17 mouse cellular contexts compared by ENCODE assay signal in genomic region chr14:56594811-56595210, GRCm38 (mm10). TPM values are rescaled to one million over a fixed set of nuclear protein-coding genes. Genes with fewer than 3 reads are reported as not detected.
A peak's percentile ranks its signal among the peaks of the same experiment; 100 is the strongest.
DNase-seq lines count a peak whose midpoint lies in the region; TF ChIP-seq lines count a peak whose summit lies in the region.
"Had no signal": no experiment of that assay in that cellular context is flagged by ENCODE, and none has a peak within 500 bp of the region (broad histone marks: within the 10 kb centered on the region; RNA-seq: fewer than 3 reads in every experiment).

No protein-coding gene starts in this region.

- 90% methylated on average over 1 of the region's 1 CpGs for WGBS in heart, embryonic 10.5 days
- 64% methylated on average over 1 of the region's 1 CpGs for WGBS in liver, adult 2 months

- H3K9ac ChIP-seq in liver, adult 2 months (ENCODE audit: low read depth, low read length), result no peak overlapping the region

- no peaks in the 10 kb centered on the region for H3K9me3 ChIP-seq in heart, embryonic 10.5 days
- H3K9me3 ChIP-seq: G1E had no signal

- no peak for TF ChIP-seq CTCF in liver, adult 2 months (IDR thresholded peaks at IDR 0.05; ENCODE audit: low read depth, low read length)

- H3K79me2 ChIP-seq in liver, adult 2 months (ENCODE audit: control insufficient read depth, insufficient read depth, low read length), result no peaks in the 10 kb centered on the region

- H3K4me3 ChIP-seq in heart, embryonic 10.5 days, result no peak overlapping the region
- no peak overlapping the region for H3K4me3 ChIP-seq in liver, adult 2 months (ENCODE audit: insufficient read depth, low read depth, low read length)

- H3K36me3 ChIP-seq in heart, embryonic 10.5 days, result peaks cover 97% of the 10 kb centered on the region
- H3K36me3 ChIP-seq in liver, adult 2 months (ENCODE audit: control insufficient read depth, insufficient read depth, low read length), result peaks cover 53% of the 10 kb centered on the region

- no peaks in the 10 kb centered on the region for H3K27me3 ChIP-seq in heart, embryonic 10.5 days (ENCODE audit: insufficient read depth, poor library complexity, severe bottlenecking)
- no peaks in the 10 kb centered on the region for H3K27me3 ChIP-seq in liver, adult 2 months (ENCODE audit: control insufficient read depth, insufficient read depth, low read length)
- H3K27me3 ChIP-seq: CH12.LX, Patski had no signal

- 0 out of 2 replicates have a peak, but pooled peaks have one; percentile 4 for TF ChIP-seq POLR2A in liver, adult 2 months (IDR thresholded peaks at IDR 0.05; ENCODE audit: extremely low read depth, insufficient read depth, low read length)

- no peaks in the 10 kb centered on the region for H3K4me1 ChIP-seq in heart, embryonic 10.5 days
- H3K4me1 ChIP-seq in liver, adult 2 months (ENCODE audit: control insufficient read depth, insufficient read depth, low read length), result peaks cover 12% of the 10 kb centered on the region; the same call in 1 of the 2 replicates

- H3K27ac ChIP-seq in heart, embryonic 10.5 days, result no peak overlapping the region
- H3K27ac ChIP-seq in liver, adult 2 months (replicated peaks; ENCODE audit: insufficient read depth, low read depth, low read length), result peak overlapping the region; percentile 49; the same call in 1 of the 2 replicates

- DNase-seq in heart, adult 11 months, result peak; percentile 66
- no peak for DNase-seq in heart, embryonic 10.5 days (ENCODE audit: low spot score)
- peak; percentile 74 for DNase-seq in liver, adult 2 months (ENCODE audit: extremely low read depth, low read depth, low spot score)
- no peak for DNase-seq in liver
- DNase-seq: adrenal gland, adult 2 months; adrenal gland, adult 8-10 months; adrenal gland, postnatal 10 days; adrenal gland, postnatal 14 days; adrenal gland, postnatal 25 days; adrenal gland, postnatal 36 days; B cell, adult 2 months; cerebellum, adult 11 months; cerebellum, adult 11-12 months; cerebellum, adult 18-20 months had no signal

RNA-seq across cellular contexts. Expression of gene Parp4, which starts 19.4 kb away (rescaled TPM):
- 6.4 and 9.7 TPM in 2 replicates for polyA plus RNA-seq in heart, embryonic 10.5 days (2016; fragmentation: Nextera tagmentation; extraction: Ambion mirVana)
- 7.8 and 8.0 TPM in 2 replicates for total RNA-seq in liver, adult 2 months (2014; rRNA removed)
- polyA plus RNA-seq in liver, adult 2 months (2012; rRNA removed), result 1.8 and 2.6 TPM in 2 replicates

RNA-seq across cellular contexts. Expression of gene Cenpj, which starts 19.6 kb away (rescaled TPM):
- 12.6 and 12.9 TPM in 2 replicates for polyA plus RNA-seq in heart, embryonic 10.5 days (2016; fragmentation: Nextera tagmentation; extraction: Ambion mirVana)
- total RNA-seq in liver, adult 2 months (2014; rRNA removed), result 1.4 and 4.1 TPM in 2 replicates
- 0.54 and 0.67 TPM in 2 replicates for polyA plus RNA-seq in liver, adult 2 months (2012; rRNA removed)

Comparison
In these comparisons a context has a peak if more than half of its experiments do, and no peak if none do; other contexts are left out.
1. DNase-seq: peak in heart, adult 11 months (single experiment) and liver, adult 2 months (single experiment); none in heart, embryonic 10.5 days (single experiment) and liver (single experiment).